Mouse (Mus musculus) ovary, postnatal 14 days (tissue): ENCODE measurements at regions not wholly inside any gene's neighbourhood (a gene's known extent, or its start where the extent isn't known, plus 50 kb on each side); places are given as distances from the start of the nearest gene placed in this dataset.

Experiments
- DNase-seq: peaks from one replicate; pipeline ENCODE4 v3.0.0; 2022; ENCODE audit warnings: low spot score

- no peak for DNase-seq
These were observed 269.7 kb downstream of the Efnb2 start for GRCm38 (mm10) chr8:8391321-8391720.

DNA sequence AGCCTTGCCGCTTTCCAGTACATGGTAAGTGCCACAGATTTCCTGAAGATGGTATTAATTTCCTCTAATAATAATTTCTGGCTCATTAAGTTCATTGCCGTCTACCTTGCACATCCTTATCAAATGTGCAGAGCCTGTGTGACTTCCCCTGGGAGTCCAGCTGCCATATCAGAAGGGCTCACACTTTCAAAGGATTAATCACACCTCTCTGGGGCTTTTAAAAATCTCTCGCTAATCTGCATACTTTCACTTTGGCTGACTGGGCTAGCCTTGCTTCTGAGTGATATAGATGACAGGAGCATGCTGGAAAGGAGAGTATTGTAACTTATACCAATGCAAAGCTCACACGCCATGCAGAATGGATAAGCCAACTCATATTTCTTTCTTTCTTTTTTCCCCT lies 282.8 kb downstream of the Efnb2 start:
- DNase-seq, result no peak

DNA sequence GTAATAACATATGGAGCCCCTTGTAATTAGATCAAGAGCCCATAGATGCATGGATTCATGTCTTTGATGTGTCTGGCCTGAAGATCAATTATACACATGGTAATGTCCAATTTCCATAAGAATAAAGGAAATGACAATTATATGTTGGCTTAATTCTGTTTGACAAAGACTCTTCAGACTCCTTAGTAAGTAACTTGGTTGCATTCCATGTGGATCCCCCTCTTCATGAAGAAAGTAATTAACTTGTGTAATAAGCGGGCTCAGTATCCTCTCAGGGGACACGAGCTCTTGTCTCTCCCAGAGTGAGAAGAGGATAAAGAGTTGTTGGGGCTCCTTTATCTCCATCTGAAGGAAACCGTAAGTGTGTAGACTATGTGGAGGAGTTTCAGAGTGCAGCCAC lies 284.3 kb downstream of the Efnb2 start:
- DNase-seq, result no peak

DNA sequence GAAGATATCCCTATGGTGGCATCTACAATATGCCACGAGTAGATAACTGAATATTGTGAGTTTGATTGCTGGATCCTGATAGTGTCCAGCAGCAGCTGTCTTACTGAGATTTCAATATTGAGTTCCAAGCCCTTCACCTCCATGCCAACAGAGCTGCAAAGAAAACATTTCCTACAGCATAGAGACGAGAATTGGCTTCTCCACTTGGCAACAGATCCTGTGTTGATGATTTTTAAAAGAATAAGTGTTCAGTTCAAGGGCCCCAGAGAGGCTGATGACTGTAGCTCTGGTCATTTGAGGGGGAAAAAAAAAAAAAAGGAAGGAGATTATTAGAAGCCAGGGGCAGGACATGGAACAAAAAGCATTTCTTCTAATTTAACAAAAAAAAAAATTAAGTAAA lies 284.7 kb downstream of the Efnb2 start:
- DNase-seq, result no peak

GRCm38 (mm10) chr8:8367282-8367871 lies 293.7 kb downstream of the Efnb2 start:
- DNase-seq, result no peak

- no peak for DNase-seq
These were observed 299.0 kb downstream of the Efnb2 start for GRCm38 (mm10) chr8:8361941-8362537.

DNA sequence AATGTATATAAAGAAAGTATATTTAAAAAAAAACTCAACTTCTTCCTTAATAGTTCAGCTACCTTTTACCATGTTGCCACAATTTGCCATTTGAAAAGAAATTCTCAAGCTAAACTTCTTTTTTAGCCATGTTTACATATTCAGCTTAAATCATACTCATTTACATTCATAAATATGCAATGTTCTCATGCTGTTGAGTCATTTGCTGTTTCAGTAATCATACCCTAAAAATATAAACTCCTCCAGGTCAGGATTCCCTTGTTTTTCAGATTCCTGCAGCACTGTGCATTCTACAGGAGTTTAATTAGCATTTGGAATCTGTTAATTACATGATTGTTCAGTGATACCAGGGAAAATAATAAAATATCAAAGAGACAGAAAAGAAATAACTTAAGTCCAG lies 300.5 kb downstream of the Efnb2 start:
- DNase-seq, result no peak

GRCm38 (mm10) chr8:8354977-8355376 lies 306.1 kb downstream of the Efnb2 start:
- no peak for DNase-seq

GRCm38 (mm10) chr8:8344661-8345060 lies 316.4 kb downstream of the Efnb2 start:
- no peak for DNase-seq

DNA sequence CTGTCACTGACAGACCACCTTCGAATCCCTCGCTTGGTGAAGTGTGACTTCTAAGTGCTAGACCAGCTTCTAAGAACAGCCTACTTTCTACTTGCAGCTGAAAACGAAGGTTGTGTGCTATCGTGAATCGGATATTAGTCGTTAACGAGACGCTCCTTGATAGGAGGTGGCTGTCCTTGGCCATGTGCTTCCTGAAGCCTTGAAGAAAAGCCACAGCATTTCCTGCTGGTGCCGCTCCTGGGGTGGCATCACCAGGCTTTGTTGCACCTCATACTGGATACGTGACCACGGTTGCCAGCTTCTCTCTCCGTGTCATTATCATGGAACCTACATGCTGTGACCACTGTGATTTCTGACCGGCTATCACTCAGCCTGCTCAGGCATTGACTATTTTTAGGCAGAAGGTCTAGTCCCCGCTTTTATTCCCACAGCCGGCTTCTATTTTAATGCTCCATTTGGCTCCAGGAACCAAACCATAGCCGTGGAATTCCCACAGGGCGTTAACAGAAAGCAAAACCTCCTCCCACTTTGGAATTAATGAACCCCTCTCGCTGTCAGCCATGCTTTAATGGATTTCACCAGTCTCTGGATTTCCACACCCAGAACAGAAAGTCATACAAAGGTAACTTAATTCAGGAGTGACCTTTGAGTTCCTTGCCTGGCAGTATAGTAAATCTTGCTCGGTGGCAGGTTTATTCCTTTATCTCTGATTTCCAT lies 325.6 kb downstream of the Efnb2 start:
- DNase-seq, result no peak

GRCm38 (mm10) chr8:8334515-8334914 lies 326.5 kb downstream of the Efnb2 start:
- DNase-seq, result no peak

GRCm38 (mm10) chr8:8331249-8331648 lies 329.8 kb downstream of the Efnb2 start:
- DNase-seq, result no peak

GRCm38 (mm10) chr8:8328010-8328666 lies 332.9 kb downstream of the Efnb2 start:
- no peak for DNase-seq

DNA sequence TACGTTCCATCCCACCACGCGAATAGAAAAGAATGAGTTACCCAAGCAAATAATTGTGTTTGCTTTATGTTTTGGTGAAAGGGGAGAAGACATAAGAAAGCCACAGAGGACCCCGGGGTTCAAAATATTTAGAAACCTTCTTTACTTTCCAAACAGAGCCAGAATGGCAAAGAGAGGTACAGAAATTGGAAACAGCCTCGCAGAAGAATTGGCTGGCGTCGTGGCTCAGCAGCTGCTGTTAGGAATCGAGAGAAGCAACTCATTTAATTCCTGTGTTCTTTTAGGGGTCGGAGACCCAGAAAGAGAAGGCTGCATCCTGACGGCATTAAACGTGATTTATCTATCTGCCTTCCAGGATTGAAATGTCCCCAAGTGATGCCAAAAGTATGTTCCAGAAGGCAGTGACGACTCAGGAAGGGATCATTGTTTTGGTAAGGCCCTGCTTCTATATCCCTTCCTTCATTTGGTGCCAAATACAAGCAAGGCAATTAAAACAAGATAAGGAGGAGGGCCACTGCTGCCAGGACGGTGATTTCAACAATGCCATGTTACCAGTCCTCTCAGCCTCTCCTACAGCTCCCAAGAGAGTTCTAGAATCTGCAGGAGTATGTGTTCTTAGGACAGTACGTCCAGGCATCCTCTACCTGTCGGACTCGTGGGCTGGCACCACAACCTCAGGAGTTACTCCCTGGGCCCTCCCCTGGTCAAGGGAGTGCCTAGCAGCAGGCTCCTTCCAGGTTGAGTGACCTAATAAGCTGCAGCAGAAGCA lies 334.8 kb downstream of the Efnb2 start:
- no peak for DNase-seq

DNA sequence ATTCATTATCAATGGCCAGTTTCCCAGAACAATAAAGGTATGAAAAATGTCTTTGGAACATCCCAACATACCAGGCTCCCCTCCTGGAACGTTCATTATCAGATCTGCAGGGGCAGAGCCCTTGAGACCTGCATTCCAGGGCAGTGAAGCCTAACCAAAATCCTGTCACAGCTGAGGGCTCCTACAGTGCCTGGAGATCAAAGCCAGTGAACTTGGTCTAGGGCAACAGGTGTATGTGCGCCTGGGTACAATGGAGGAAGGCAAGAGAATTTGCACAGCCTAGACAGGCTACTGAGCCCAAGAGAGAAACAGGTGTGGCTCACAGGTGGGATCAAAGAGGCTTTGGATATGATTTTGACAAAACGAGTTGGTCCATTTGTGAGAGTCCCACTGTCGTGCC lies 335.6 kb downstream of the Efnb2 start:
- no peak for DNase-seq

GRCm38 (mm10) chr8:8324520-8324919 lies 336.5 kb downstream of the Efnb2 start:
- no peak for DNase-seq

GRCm38 (mm10) chr8:8308253-8308652 lies 352.8 kb downstream of the Efnb2 start:
- DNase-seq, result no peak

- DNase-seq, result no peak
These were observed 353.6 kb downstream of the Efnb2 start for GRCm38 (mm10) chr8:8307487-8307886.

- no peak for DNase-seq
These were observed 360.9 kb downstream of the Efnb2 start for GRCm38 (mm10) chr8:8299965-8300767.

GRCm38 (mm10) chr8:8292577-8293247 lies 368.3 kb downstream of the Efnb2 start:
- no peak for DNase-seq

DNA sequence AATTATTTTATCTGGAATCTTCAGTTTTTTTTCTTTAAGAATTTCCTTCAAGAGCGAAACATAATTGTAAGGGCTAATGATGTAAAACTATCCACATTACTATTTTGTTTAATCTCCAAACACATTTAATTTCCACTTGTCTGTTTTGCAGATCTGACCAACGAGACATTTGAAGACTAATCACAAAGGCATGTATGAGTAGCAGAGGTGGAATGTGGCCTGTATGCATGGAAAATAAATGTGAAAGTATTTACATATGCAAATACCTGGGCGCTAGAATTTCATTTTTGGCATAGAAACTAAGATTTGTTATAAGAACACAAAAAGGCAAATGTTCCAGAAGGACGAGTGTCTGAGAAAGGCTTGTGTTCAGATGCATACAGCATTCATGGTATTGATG lies 375.2 kb downstream of the Efnb2 start:
- DNase-seq, result no peak
